Mouse (Mus musculus) gastrocnemius, postnatal 25 days (tissue): ENCODE data around the gene Fcho1. TPM values are rescaled to one million over a fixed set of nuclear protein-coding genes. Genes with fewer than 3 reads are reported as not detected.

ENCODE experiments used
- DNase-seq: peaks from one replicate; pipeline ENCODE4 v3.0.0; 2022
- total RNA-seq, 2 experiments: library from RNA; stranded (reverse); gene quantifications; 1 replicate in 1 of 2; 2 replicates in 1 of 2; pipeline ENCODE4 v1.2.3; 2021

The Fcho1 gene
- total RNA-seq, 2 experiments from 2014 or later, result not detected

- DNase-seq, result peak; percentile 55
These were observed 65.0 kb downstream of the Fcho1 start for GRCm38 (mm10) chr8:71660325-71661120.

GRCm38 (mm10) chr8:71659751-71660150 is 65.8 kb downstream of the Fcho1 start:
- DNase-seq, result no peak

DNA sequence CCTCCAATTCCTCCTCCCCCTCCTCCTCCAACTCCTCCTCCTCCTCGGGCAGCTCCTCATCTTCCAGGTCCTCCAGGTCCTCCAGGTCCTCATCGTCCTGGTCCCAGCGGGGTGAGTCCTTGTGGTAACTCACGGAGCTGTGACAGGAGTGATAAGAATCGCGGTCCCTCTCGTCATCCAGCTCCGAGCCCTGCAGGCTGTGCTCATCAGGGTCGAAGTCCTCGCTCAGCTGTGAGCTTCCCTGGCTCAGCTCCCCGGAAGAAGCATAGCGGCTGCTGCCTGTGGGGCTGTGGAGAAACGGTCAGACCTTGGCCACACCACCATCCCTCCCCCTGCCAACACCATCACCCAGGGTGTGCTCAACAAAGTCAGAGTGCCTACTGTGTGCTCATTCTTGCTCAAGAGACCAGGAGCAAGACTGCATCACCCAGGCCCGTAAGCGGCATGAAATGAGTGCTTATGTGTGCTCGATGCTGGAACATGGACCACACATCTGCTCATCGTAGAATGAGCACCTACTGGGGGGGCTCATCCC is 66.9 kb downstream of the Fcho1 start:
- DNase-seq, result no peak

Other genes with a start within 250 kb of the Fcho1 start
- 10 to 100 TPM; 17.1 to 18.4 TPM for gene Ano8, start 239.8 kb downstream of the Fcho1 start, total RNA-seq
- gene Gtpbp3, start 237.6 kb downstream of the Fcho1 start, total RNA-seq, result 10 to 100 TPM in 1 of 2 experiments, 1 to 10 TPM in 1; 9.6 to 11.5 TPM
- gene Plvap, start 214.0 kb downstream of the Fcho1 start, total RNA-seq, result 10 to 100 TPM in 1 of 2 experiments, 1 to 10 TPM in 1; 8.4 to 22.5 TPM
- not detected for gene Ccdc194, start 200.0 kb downstream of the Fcho1 start, total RNA-seq
- gene Bst2, start 188.3 kb downstream of the Fcho1 start, total RNA-seq, result 1 to 10 TPM; 7.6 to 8.9 TPM
- gene Mvb12a, start 182.8 kb downstream of the Fcho1 start, total RNA-seq, result 10 to 100 TPM; 23.0 to 23.6 TPM
- not detected for gene Tmem221, start 166.8 kb downstream of the Fcho1 start, total RNA-seq
- gene Nxnl1, start 159.1 kb downstream of the Fcho1 start, total RNA-seq, result under 1 TPM in 1 of 2 experiments, not detected in 1; 0.24 TPM
- gene Slc27a1, start 156.8 kb downstream of the Fcho1 start, total RNA-seq, result 10 to 100 TPM; 62.6 to 62.9 TPM
- 10 to 100 TPM; 26.3 to 26.9 TPM for gene Pgls, start 133.5 kb downstream of the Fcho1 start, total RNA-seq
- gene Fam129c, start 128.1 kb downstream of the Fcho1 start, total RNA-seq, result under 1 TPM; 0.29 to 0.38 TPM
- 10 to 100 TPM; 35.3 to 36.0 TPM for gene Colgalt1, start 114.7 kb downstream of the Fcho1 start, total RNA-seq
- under 1 TPM in 1 of 2 experiments, not detected in 1; 0.29 TPM for gene Unc13a, start 54.0 kb downstream of the Fcho1 start, total RNA-seq
- 1 to 10 TPM; 1.9 to 3.0 TPM for gene Jak3, start 49.4 kb downstream of the Fcho1 start, total RNA-seq
- 1 to 10 TPM in 1 of 2 experiments, under 1 TPM in 1; 0.49 to 2.7 TPM for gene Insl3, start 36.5 kb downstream of the Fcho1 start, total RNA-seq
- gene B3gnt3, start 23.9 kb downstream of the Fcho1 start, total RNA-seq, result 1 to 10 TPM; 1.5 to 3.8 TPM
- gene Zfp709, start 156.3 kb upstream of the Fcho1 start, total RNA-seq, result 1 to 10 TPM; 2.3 to 2.6 TPM
- gene Zfp882, start 182.9 kb upstream of the Fcho1 start, total RNA-seq, result 1 to 10 TPM; 2.5 to 2.6 TPM
- 10 to 100 TPM; 14.5 to 18.5 TPM for gene Zfp617, start 182.9 kb upstream of the Fcho1 start, total RNA-seq
- 1 to 10 TPM; 2.4 to 3.0 TPM for gene Zfp961, start 225.3 kb upstream of the Fcho1 start, total RNA-seq